Mouse (Mus musculus) spleen, embryonic (tissue): Measurements from ENCODE around the gene Selenoi.

Experiments
- CTCF ChIA-PET: fragments of 350-600 bp; sonication (Branson Sonifier 250); formaldehyde crosslinking; loops from one replicate; lab custom pipeline; 2022; lab: Charles Lee

Gene Selenoi

DNA sequence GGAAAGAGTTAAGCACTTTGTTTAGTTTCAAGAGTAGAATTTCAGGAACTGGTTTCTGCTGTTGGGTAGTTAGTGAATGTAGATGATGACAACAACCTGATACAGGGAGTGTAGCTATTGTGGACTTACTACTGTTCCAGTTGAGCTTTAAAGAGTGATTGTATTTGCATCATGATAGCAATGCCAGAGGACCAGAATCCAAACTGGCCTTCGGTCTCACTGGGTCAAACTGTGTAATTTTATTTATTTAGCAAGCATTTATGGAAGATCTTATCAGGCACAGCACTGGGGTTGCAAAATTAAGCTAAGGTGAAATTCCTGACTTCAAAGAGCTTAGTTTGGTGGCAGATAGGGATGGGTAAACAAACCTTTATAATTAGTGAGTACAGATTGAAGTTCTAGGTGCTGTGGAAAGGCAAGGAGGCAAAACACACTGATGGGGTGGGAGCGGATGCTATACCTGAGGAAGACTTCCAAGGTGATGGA, 3.3 kb downstream of the Selenoi start:
- CTCF ChIA-PET = no interaction called here

DNA sequence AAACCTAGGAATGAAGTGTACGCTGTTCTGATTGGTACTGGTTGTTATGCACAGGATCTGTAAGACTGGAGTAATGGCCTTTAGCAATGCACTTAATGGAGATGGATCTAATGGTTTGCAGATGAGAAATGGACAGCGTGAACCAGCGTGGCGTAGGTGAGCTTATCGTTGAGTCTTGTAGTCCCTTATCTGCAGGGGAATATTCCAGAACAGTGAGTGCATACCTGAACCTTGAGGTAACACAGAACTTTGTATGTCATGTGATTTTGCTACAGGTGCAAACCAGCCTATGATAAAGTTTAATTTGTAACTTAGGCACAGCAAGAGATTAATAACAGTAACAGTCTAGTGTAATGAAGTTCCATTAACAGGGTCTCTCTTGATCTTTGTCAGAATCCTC, 6.2 kb downstream of the Selenoi start:
- CTCF ChIA-PET = no interaction called here

DNA sequence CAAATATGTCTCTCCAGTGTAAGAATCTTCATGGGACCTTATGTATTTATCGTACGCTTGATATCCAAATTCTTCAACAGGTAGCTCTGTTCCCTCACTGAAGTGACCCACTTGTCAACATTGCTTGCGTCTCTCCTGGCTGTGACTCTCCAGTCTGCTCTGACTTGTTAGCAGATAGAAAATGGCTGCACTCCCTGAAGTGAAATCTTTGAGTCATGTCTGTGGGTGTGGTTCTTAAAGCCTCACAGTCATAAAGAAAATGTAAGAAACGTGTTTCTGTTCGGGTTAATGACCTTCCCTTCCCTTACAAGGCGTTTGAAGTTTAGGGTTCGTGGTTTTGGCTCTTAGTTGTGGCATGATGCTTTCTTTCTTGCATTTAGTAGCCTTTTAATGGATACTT, 8.2 kb downstream of the Selenoi start:
- CTCF ChIA-PET = no interaction called here

DNA sequence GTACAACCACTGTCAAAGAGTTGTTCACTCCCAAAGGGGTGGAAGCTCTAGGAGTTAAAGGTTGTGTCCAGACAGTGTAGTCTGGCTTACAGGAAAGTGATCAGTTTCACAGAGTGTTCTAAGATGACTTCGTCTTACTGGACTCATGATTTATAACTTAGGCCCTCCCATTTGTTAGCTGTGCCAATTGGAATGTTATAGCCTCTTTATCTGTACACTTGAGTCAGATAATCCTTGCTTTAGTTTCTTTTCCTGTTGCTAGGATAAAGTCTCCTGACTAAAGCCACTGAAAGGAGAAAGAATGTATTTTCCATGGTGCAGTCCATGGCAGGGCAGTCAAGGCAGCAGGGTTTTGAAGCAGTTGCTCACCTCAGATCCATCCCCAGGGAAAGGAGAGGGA, 10.0 kb downstream of the Selenoi start:
- CTCF ChIA-PET = no interaction called here

DNA sequence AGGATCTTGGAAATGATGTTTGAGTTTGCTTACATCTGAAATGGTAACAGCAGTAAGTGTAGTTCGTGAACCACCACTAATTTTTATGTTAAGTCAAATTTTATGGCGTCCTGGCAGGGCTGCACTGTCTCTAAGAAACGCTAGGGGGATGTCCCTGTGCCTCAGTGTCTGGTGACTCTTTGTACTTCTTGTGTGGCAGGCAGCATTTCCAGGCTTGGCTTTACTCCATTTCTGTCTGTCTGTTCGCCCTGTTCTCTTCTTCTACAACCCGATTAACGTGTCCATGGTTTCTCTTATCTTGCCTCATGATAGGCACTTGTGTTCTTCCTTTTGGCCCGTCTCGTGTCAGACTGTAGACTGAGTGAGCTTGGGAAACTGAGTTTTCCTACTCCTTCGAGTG, 11.4 kb downstream of the Selenoi start:
- CTCF ChIA-PET = no interaction called here

DNA sequence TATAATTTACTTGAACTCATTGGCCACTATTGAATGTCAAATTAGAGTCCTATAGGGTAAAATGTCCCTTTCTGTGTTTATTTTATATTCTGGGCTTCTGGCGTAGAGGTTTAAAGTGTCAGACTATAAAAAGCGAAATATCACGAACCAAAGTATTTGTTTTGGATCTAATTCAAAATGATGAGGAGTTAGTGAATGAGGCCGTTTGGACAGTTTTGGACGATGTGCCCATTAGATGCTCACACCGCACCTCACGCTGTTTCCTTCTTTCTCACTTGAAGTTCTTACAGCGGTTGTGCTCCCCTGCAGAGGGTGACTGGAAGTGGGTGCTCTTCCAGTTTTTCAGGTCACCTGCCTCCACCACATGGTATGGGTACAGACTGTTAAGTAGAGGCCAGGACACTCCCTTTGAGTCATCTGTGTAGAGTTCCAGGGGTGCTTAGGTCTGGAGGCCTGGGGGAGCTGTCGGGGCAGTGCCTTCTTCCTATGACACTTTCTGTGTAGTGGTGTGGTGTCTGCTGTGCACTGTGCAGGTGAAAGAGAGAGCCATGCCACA, 13.6 kb downstream of the Selenoi start:
- CTCF ChIA-PET = no interaction called here

DNA sequence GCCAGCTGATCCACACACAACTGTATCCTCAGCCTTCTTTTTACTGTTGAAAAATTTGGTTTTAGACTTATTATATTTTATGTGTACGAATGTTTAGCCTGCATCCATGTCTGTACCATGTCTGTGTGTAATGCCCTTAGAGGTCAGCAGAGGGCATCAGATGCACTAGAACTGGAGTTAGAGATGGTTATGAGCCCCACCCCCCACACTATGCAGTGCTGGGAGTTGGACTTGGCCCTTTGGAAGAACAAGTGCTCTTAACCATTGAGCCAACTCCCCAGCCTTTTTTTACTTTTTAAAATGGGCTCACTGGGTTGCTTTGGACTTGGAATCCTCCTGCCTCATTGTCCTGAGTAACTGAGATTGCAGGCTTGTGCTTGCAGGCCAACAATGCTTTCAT, 15.3 kb downstream of the Selenoi start:
- CTCF ChIA-PET = interaction anchor here (0.7 kb wide), 1 partner anchor 13 kb away, joined by 3 read pairs; no protein-coding TSS in a partner anchor

DNA sequence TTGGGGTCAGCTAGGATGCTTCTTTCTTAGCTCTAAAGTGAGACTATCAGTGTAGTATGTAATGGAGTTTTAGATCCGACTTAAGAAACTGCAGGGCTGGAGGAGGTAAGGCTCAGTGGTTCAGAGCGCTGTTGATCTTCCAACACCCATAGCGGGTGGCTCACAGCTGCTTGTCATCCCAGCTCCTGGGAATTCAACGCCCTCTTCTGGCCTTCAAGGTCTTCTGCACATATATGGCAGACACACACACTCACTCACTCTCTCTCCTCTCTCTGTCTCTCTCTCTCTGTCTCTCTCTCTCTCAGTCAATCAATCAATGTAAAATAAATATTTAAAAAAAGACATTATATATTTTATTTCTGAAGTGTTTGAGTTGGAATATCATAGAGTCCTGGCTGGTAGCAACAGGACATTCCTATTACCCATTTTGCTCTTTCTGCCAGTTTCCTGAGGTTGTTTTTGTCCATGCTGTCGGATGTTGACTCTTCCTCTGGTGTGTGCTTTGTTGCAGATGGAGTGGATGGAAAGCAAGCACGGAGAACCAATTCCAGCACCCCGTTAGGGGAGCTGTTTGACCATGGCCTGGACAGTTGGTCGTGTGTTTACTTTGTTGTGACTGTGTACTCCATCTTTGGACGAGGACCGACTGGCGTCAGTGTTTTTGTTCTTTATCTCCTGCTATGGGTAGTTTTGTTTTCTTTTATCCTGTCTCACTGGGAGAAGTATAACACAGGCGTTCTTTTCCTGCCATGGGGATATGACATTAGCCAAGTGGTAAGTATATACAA, 23.4 kb downstream of the Selenoi start:
- CTCF ChIA-PET = interaction anchor here (0.6 to 0.7 kb wide), 2 partner anchors 10 to 341 kb away, joined by 3 to 6 read pairs; no protein-coding TSS in a partner anchor

DNA sequence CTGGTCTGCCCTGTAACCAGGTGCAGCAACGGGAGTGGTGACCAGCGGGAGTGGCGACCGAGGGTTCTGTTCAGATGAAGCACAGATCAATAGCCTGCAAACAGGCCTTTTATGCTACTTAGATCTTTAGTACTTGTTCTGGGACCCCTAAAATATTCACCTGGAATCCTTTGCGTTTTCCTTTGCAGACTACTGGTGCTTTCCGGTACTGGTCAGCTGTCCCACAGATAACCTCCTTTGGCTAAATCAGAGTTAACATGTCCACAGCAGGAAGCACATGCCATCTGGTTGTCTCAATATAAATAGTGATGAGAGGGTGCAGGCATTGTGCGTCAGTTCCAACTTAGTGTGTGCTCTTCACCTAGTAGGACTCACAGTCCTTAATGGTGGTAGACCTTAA, 26.4 kb downstream of the Selenoi start:
- CTCF ChIA-PET = interaction anchor here (0.7 kb wide), 1 partner anchor 85 kb away, joined by 3 read pairs; no protein-coding TSS in a partner anchor

DNA sequence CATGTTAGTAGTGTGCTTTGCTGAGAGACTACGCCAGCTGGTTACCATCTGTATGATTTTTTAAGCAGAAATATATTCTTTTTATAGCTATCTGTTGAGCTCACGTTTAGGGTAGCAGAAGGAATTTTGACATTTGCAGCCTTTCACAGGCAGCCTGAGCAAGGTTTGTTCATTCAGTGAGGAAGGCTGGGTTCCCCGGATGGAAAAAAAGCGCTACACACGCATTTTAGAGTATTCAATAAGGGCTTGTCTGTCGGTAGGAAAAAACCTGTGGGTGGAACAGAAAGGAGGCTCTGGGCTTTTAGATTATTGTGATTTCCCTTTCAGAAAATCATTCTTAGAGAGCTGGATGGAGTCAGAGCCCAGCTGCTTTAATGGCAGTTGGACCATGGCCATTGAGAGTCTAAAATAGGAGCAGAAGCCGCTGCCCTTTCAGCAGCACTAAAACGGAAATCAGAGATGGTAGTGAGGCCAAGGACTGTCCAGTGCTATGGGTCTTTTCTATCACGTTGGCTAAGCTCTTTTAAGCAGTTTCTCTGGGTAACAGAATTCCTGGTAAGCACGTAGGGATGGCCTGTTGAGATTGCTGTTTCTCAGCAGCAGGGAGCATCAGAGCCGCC, 38.3 kb downstream of the Selenoi start:
- CTCF ChIA-PET = no interaction called here

DNA sequence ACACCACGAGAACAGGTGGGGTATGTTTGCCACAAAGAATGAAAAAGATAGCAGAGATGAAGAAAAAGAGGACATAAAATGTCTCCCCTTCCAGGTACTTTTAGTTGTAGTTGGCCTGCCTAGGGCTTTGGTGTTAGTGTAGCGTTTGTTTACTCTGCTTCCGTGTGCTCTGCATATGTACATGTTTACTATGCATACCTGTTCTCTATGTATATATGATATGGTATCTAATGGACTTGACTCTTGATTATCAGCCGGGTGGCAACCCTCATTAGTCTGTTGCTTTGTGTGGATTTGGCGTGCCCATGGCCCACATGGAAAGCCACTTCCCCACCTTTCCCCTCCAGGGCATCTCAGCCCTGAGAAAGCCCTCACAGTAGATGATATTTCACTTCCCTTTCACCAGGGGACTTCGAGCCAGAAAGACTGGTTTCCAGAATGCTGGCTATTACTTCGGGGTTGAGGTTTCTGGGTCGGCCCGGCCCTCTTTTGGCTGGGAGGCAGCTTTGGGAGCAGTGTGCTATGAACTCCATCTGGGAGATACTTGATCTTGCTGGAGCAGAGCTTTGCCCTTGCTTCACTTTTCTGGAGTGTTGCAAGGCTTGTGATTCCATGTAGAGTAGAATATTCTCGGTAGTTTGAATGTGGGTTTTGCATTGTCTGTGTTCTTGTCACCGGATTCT, 39.4 kb downstream of the Selenoi start:
- CTCF ChIA-PET = no interaction called here

DNA sequence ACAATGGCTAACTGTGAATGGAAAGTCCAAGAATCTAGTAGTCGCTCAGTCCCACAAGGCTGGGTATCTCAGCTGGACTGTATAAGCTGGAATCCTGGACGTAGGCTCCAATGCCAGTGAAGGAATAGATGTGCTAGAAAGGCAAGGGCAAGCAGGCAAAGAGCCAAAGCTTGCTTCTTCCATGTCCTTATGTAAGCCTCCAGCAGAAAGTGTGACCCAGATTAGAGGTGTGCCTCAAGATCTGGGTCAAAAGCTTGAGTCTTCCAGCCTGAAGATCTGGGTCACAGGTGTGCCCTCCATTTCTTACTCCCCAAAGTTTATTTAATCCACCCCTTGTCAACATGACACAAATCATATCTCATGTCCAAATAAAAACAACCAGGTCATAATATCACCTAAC, 44.0 kb downstream of the Selenoi start:
- CTCF ChIA-PET = no interaction called here

DNA sequence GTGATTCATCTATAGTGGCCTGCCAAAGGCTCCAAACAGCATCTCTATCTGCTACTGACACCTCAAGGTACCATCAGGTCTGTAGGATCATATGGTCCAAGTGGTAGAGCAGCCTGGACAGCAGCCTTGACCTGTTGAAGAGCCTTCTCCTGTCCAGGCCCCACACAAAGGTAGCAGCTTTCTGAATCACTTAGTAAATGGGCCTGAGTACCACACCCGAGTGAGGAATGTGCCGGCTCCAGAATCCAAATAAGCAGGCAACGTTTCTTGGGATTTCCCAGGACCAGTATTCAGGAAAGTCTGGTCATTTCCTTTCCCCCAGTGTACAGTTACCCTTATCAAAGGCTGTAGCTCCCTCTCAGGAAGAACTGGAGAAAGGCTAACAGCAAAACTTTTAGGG, 46.6 kb downstream of the Selenoi start:
- CTCF ChIA-PET = no interaction called here

DNA sequence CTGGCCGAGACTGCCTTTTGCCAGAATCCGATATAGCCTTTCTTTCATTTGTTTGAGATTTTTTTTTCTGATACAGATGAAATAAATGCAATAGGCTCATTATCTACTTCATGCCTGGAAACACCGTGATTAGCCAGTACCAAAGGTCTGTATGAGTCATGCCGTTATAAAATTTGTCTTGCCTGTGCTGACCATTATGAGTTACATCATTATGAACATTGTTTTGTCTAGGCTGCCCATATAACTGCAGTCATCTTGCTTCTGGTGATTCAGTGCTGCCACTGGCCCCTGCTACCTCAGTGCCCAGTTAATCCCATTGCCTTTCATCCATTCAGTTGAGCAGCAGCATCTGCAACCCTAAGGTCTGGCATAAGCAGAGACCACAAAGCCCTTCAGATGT, 47.1 kb downstream of the Selenoi start:
- CTCF ChIA-PET = no interaction called here

DNA sequence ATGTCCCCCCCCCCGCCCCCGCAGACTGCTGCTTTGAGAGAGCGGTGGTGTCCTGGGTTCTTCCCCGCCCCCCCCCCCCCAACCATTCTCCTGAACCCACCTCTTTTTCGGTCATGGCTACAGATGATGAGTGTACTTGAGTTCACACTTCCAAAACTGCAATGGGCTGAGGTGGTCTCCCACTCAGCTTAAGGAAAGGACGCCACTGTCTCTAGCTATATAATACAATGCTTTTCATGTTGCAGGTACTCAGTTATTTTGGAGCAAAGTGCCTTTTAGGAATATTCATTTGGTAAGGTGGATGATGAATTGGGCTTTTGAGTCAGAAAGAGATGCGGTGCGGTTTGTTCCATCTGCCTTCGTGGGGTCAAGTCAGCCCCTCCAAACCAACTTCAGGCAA, 48.5 kb downstream of the Selenoi start:
- CTCF ChIA-PET = no interaction called here

DNA sequence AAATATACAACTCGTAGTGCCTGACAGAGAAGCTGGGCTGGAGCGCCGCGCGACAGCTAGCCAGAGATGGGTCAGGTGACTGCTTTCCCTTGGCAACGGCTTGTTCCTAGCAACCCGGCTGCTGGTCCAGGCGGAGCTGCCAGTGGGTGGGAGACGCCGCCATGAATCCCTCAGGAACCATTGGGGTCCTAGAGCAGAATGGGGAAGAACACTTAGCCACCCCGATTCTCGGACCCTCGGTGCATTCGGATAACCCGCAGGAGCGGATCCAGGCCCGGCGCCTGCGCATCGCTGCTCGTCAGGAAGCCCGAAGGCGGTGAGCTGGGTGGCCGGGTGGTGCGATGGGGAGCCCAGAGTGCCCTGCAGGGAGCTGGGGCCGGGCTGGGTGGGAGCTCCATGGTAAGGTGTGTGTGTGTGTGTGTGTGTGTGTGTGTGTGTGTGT, 48.9 kb downstream of the Selenoi start, which contains the start of gene Drc1:
TSS of gene Drc1 (plus strand) at position 98 of the 442 bp plus-strand sequence.
- CTCF ChIA-PET = no interaction called here

DNA sequence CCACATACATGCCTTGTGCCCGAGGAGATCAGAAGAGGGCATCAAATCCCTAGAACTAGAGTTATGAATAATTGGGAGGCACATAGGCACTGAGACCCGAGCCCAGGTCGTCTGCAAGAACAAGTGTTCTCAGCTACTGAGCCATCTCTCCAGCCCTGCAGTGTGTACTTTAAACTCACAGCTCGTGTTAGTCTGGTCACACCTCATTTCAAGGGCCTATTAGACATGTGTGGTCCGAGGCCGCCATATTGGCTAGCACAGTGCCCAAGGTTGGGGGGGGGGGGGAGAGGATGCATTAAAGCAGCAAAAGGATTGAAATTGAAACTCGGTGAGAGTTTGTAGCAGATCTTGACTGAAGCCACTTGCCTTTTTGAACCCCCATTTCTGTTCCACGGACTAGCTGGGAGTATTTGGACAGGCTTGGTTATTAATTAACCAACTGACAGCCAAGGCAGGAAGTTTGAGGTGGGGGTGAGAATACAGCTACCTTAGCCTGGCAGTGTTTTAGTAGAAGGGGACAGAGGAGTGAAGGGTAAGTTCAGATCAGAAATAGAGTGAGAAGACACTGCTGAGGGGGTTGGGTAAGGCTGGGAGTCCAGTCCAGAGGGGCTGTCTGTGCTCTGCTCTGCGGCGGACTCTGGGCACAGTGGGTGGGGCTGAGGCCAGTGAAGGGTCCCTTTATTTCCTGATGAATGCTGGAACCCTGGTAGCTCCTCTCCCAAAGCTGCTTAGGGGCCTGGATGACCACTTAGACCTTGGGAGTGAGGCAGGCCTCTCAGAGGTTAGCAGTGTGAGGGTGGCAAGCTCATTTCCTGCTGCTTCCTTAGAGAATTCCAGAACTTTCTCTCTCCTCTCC, 53.8 kb downstream of the Selenoi start:
- CTCF ChIA-PET = no interaction called here

DNA sequence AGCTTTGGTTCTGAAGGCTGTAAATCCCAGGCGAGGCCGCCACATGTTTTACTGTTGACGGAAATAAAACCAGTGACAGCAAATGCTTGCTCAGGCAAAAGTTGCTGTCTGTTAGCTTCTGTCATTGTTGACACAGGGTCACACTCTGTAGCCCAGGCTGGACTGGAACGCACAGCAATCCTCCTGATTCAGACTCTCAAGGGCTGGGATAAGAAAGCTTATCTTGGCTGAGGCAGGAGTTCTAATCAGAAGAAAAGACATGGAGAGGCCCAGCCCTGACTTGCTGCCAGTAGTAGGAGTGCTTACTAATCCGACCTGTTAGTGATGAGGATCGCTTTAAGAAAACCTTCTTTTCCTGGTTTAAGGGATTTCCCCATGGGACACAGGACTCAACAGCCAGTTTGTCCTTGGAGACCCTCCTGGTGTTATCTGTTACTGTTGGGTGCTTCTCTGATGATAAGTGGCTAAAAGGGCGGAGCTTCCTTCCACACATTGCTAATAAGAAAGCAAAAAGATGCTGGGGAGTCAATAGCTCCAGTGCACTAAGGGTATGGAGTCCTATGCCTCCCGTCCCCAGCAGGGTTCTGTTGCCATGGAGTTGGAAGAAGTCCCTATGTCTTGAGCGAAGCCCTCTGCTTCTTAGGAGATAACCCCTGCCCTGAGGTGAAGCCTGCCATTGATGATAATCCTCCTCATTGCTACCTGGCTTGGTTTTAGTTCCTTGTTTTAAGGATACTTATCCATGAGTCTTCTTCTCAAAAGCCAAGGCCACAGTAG, 54.9 kb downstream of the Selenoi start:
- CTCF ChIA-PET = no interaction called here
